ENCODE assay signal across 34 mouse cellular contexts in the genomic region with DNA sequence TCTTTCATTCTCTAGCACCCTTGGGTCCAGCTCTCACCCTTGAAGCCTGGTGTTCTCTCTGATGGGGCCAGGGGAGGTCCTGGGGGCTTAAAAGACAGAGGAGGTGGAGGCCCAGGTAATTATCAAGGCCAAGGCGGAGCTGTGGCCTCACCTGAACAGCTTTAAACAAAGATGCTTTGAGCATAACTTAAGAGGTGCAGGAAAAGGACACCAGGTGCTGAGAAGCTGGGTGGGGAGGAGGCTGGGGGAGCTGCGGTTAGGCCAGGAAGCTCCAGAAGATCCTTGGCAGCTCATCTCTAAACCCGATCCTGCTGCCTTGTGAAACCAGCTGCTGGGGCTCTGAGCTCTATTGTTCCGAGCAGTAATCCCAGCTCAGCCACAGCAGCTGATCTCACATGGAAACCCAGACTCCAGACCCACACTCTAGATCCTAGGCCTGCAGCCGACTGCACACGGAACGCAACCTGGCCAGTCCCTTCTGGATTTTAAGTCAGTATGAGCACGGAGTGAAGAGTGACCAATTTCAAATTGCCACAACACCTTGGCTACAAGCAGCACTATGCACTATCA. TPM values are rescaled to one million over a fixed set of nuclear protein-coding genes. Genes with fewer than 3 reads are reported as not detected.
A peak's percentile ranks its signal among the peaks of the same experiment; 100 is the strongest.
DNase-seq lines count a peak whose midpoint lies in the region; ATAC-seq and TF ChIP-seq lines count a peak whose summit lies in the region.
"Had no signal": no experiment of that assay in that cellular context is flagged by ENCODE, and none has a peak within 500 bp of the region (broad histone marks: within the 10 kb centered on the region; RNA-seq: fewer than 3 reads in every experiment).

A gene (minus strand): TSS at position 51 of the 570 bp plus-strand sequence.

- H3K27ac ChIP-seq in limb, embryonic 13.5 days: no peak within 1 kb of the TSS
- no peak within 1 kb of the TSS for H3K27ac ChIP-seq in limb, embryonic 10.5 days
- no peak within 1 kb of the TSS for H3K27ac ChIP-seq in midbrain, embryonic 13.5 days
- no peak within 1 kb of the TSS for H3K27ac ChIP-seq in midbrain, embryonic 15.5 days
- H3K27ac ChIP-seq in limb, embryonic 14.5 days (replicated peaks; ENCODE audit: low read depth, low read length): no peak within 1 kb of the TSS
- no peak within 1 kb of the TSS for H3K27ac ChIP-seq in stomach, postnatal 0 days (replicated peaks)
- H3K27ac ChIP-seq: embryonic facial prominence, embryonic 13.5 days; forebrain, embryonic 12.5 days; heart, embryonic 10.5 days; heart, embryonic 15.5 days; kidney, postnatal 0 days; neural tube, embryonic 12.5 days; stomach, embryonic 15.5 days had no signal

- no peaks in the 10 kb centered on the region for H3K36me3 ChIP-seq in limb, embryonic 13.5 days
- H3K36me3 ChIP-seq in limb, embryonic 10.5 days: no peaks in the 10 kb centered on the region
- no peaks in the 10 kb centered on the region for H3K36me3 ChIP-seq in midbrain, embryonic 13.5 days
- H3K36me3 ChIP-seq in midbrain, embryonic 15.5 days (replicated peaks): no peaks in the 10 kb centered on the region
- H3K36me3 ChIP-seq in limb, embryonic 14.5 days (ENCODE audit: control insufficient read depth, insufficient read depth, low read length): no peaks in the 10 kb centered on the region
- no peaks in the 10 kb centered on the region for H3K36me3 ChIP-seq in stomach, postnatal 0 days (ENCODE audit: control insufficient read depth, insufficient read depth, low read length)
- H3K36me3 ChIP-seq: embryonic facial prominence, embryonic 13.5 days; forebrain, embryonic 12.5 days; G1E; heart, embryonic 10.5 days; heart, embryonic 15.5 days; neural tube, embryonic 12.5 days; stomach, embryonic 15.5 days had no signal

- no peak within 1 kb of the TSS for H3K4me2 ChIP-seq in limb, embryonic 13.5 days (replicated peaks)
- no peak within 1 kb of the TSS for H3K4me2 ChIP-seq in midbrain, embryonic 13.5 days (replicated peaks)
- no peak within 1 kb of the TSS for H3K4me2 ChIP-seq in midbrain, embryonic 15.5 days
- no peak within 1 kb of the TSS for H3K4me2 ChIP-seq in limb, embryonic 14.5 days (replicated peaks; ENCODE audit: low read depth, low read length, severe bottlenecking)
- H3K4me2 ChIP-seq in stomach, postnatal 0 days (replicated peaks; ENCODE audit: low read depth): no peak within 1 kb of the TSS
- H3K4me2 ChIP-seq: embryonic facial prominence, embryonic 13.5 days; forebrain, embryonic 12.5 days; heart, embryonic 15.5 days; liver, embryonic 11.5 days; neural tube, embryonic 12.5 days; stomach, embryonic 15.5 days had no signal

- no peak for TF ChIP-seq EP300 in stomach, postnatal 0 days (optimal IDR thresholded peaks at IDR 0.05)

- H3K27me3 ChIP-seq in limb, embryonic 13.5 days: peaks cover 29% of the 10 kb centered on the region
- peaks cover 21% of the 10 kb centered on the region; the same call in 1 of the 2 replicates for H3K27me3 ChIP-seq in limb, embryonic 10.5 days (ENCODE audit: low read depth, poor library complexity, severe bottlenecking)
- H3K27me3 ChIP-seq in midbrain, embryonic 13.5 days: peaks cover 27% of the 10 kb centered on the region; the same call in 1 of the 2 replicates
- 0 out of 2 replicates have a peak, but pooled peaks cover 6% of the 10 kb centered on the region for H3K27me3 ChIP-seq in midbrain, embryonic 15.5 days (replicated peaks)
- H3K27me3 ChIP-seq in limb, embryonic 14.5 days (ENCODE audit: control insufficient read depth, insufficient read depth, low read length): no peaks in the 10 kb centered on the region; the same call in 1 of the 2 replicates
- H3K27me3 ChIP-seq in stomach, postnatal 0 days (ENCODE audit: control insufficient read depth, insufficient read depth, low read length): 0 out of 2 replicates have a peak, but pooled peaks cover 2% of the 10 kb centered on the region

- no peaks in the 10 kb centered on the region for H3K4me1 ChIP-seq in limb, embryonic 13.5 days
- peaks cover 7% of the 10 kb centered on the region; the same call in 1 of the 2 replicates for H3K4me1 ChIP-seq in limb, embryonic 10.5 days
- H3K4me1 ChIP-seq in midbrain, embryonic 13.5 days (replicated peaks): peaks cover 5% of the 10 kb centered on the region; the same call in 1 of the 2 replicates
- no peaks in the 10 kb centered on the region for H3K4me1 ChIP-seq in midbrain, embryonic 15.5 days
- H3K4me1 ChIP-seq in limb, embryonic 14.5 days (ENCODE audit: control insufficient read depth, insufficient read depth, low read length): no peaks in the 10 kb centered on the region
- H3K4me1 ChIP-seq in stomach, postnatal 0 days (replicated peaks; ENCODE audit: control insufficient read depth, insufficient read depth): no peaks in the 10 kb centered on the region
- H3K4me1 ChIP-seq: embryonic facial prominence, embryonic 13.5 days; forebrain, embryonic 12.5 days; heart, embryonic 10.5 days; heart, embryonic 15.5 days; neural tube, embryonic 12.5 days; stomach, embryonic 15.5 days had no signal

- no peak within 1 kb of the TSS for H3K9ac ChIP-seq in limb, embryonic 13.5 days
- no peak within 1 kb of the TSS; the same call in 1 of the 2 replicates for H3K9ac ChIP-seq in midbrain, embryonic 13.5 days (replicated peaks)
- no peak within 1 kb of the TSS for H3K9ac ChIP-seq in midbrain, embryonic 15.5 days
- H3K9ac ChIP-seq in limb, embryonic 14.5 days (ENCODE audit: low read depth, low read length, severe bottlenecking): no peak within 1 kb of the TSS
- H3K9ac ChIP-seq in stomach, postnatal 0 days (ENCODE audit: low read length): no peak within 1 kb of the TSS
- H3K9ac ChIP-seq: embryonic facial prominence, embryonic 13.5 days; forebrain, embryonic 12.5 days; heart, embryonic 15.5 days; neural tube, embryonic 12.5 days; stomach, embryonic 15.5 days had no signal

- no peak for TF ChIP-seq POLR2A in limb, embryonic 14.5 days (IDR thresholded peaks at IDR 0.05; ENCODE audit: borderline replicate concordance, extremely low read depth, insufficient read depth, insufficient read length)

- no peak for TF ChIP-seq CTCF in stomach, postnatal 0 days (IDR thresholded peaks at IDR 0.05; ENCODE audit: low read depth)

- no peaks in the 10 kb centered on the region for H3K9me3 ChIP-seq in limb, embryonic 13.5 days
- no peaks in the 10 kb centered on the region for H3K9me3 ChIP-seq in limb, embryonic 10.5 days (replicated peaks)
- H3K9me3 ChIP-seq in midbrain, embryonic 13.5 days: no peaks in the 10 kb centered on the region
- no peaks in the 10 kb centered on the region for H3K9me3 ChIP-seq in midbrain, embryonic 15.5 days
- no peaks in the 10 kb centered on the region for H3K9me3 ChIP-seq in limb, embryonic 14.5 days (ENCODE audit: control insufficient read depth, low read length)
- no peaks in the 10 kb centered on the region for H3K9me3 ChIP-seq in stomach, postnatal 0 days (ENCODE audit: control insufficient read depth, low read length)
- H3K9me3 ChIP-seq: embryonic facial prominence, embryonic 13.5 days; forebrain, embryonic 12.5 days; G1E; heart, embryonic 10.5 days; heart, embryonic 15.5 days; neural tube, embryonic 12.5 days; stomach, embryonic 15.5 days had no signal

- ATAC-seq in limb, embryonic 13.5 days (ENCODE audit: low FRiP score, low read depth): peak; percentile 49; the same call in 1 of the 2 replicates
- ATAC-seq in midbrain, embryonic 13.5 days: peak; percentile 44
- ATAC-seq in midbrain, embryonic 15.5 days (replicated peaks): no peak
- peak; percentile 60; the same call in 1 of the 2 replicates for ATAC-seq in limb, embryonic 14.5 days (ENCODE audit: low FRiP score, low read depth)
- no peak for ATAC-seq in cerebellum, adult (ENCODE audit: insufficient number of reproducible peaks, low FRiP score, low TSS enrichment)
- ATAC-seq in stomach, postnatal 0 days (ENCODE audit: low FRiP score, low TSS enrichment): no peak
- ATAC-seq: CD4-positive, CD25-positive, alpha-beta regulatory T cell, adult 4 months; hindbrain, embryonic 16.5 days had no signal

- no peak for DNase-seq in limb, embryonic 10.5 days (ENCODE audit: low spot score)
- no peak for DNase-seq in limb, embryonic 14.5 days (ENCODE audit: low spot score)
- no peak for DNase-seq in stomach, postnatal 0 days (ENCODE audit: low spot score)
- DNase-seq: adrenal gland, adult 8-10 months; cerebellum, adult 11 months; cerebellum, adult 9-10 months; cerebellum, postnatal 36 days; gastrocnemius, postnatal 25 days; heart, adult 11 months; kidney, adult 8-10 months; layer of hippocampus, postnatal 36 days; lung, postnatal 36 days; right cerebral cortex, postnatal 14 days; thymus, postnatal 14 days had no signal

- 72% methylated on average over 8 of the region's 8 CpGs for WGBS in limb, embryonic 13.5 days
- 77% methylated on average over 8 of the region's 8 CpGs for WGBS in limb, embryonic 10.5 days
- WGBS in midbrain, embryonic 13.5 days: 44% methylated on average over 8 of the region's 8 CpGs
- WGBS in midbrain, embryonic 15.5 days: 42% methylated on average over 8 of the region's 8 CpGs
- 83% methylated on average over 8 of the region's 8 CpGs for WGBS in limb, embryonic 14.5 days
- 56% methylated on average over 8 of the region's 8 CpGs for WGBS in stomach, postnatal 0 days

- H3K4me3 ChIP-seq in limb, embryonic 13.5 days: no peak within 1 kb of the TSS
- H3K4me3 ChIP-seq in limb, embryonic 10.5 days: no peak within 1 kb of the TSS
- H3K4me3 ChIP-seq in midbrain, embryonic 13.5 days (replicated peaks): no peak within 1 kb of the TSS
- H3K4me3 ChIP-seq in midbrain, embryonic 15.5 days: no peak within 1 kb of the TSS
- H3K4me3 ChIP-seq in limb, embryonic 14.5 days (replicated peaks; ENCODE audit: low read length): no peak within 1 kb of the TSS
- no peak within 1 kb of the TSS for H3K4me3 ChIP-seq in stomach, postnatal 0 days (ENCODE audit: low read depth, low read length)
- H3K4me3 ChIP-seq: embryonic facial prominence, embryonic 13.5 days; erythroblast, embryonic 14.5 days; forebrain, embryonic 12.5 days; heart, embryonic 10.5 days; heart, embryonic 15.5 days; neural tube, embryonic 12.5 days; stomach, embryonic 15.5 days had no signal

RNA-seq across cellular contexts. Expression of the gene that starts here (rescaled TPM):
- not detected in 2 replicates for polyA plus RNA-seq in limb, embryonic 13.5 days (2015; fragmentation: Nextera tagmentation; extraction: Ambion mirVana)
- polyA plus RNA-seq in limb, embryonic 10.5 days (2016; fragmentation: Nextera tagmentation; extraction: Ambion mirVana): not detected in 2 replicates
- polyA plus RNA-seq in midbrain, embryonic 13.5 days (2015; fragmentation: Nextera tagmentation; extraction: Ambion mirVana): 0.30 and 0.36 TPM in 2 replicates
- polyA plus RNA-seq in midbrain, embryonic 15.5 days (2015; fragmentation: Nextera tagmentation; extraction: Ambion mirVana): 0.15 and 0.22 TPM in 2 replicates
- 0.12 and 0.14 TPM in 2 replicates for polyA plus RNA-seq in limb, embryonic 14.5 days (2012; rRNA removed)
- polyA plus RNA-seq in limb, embryonic 14.5 days (2014; fragmentation: Nextera tagmentation; extraction: Ambion mirVana): not detected in 2 replicates
- 0.11 TPM in 1 of 2 replicates, not detected in the other for polyA plus RNA-seq in stomach, postnatal 0 days (2015; fragmentation: Nextera tagmentation; extraction: Ambion mirVana)
- polyA plus RNA-seq: CD4-positive, CD25-positive, alpha-beta regulatory T cell, adult 4 months; erythroblast, embryonic 14.5 days; forebrain, embryonic 12.5 days; G1E; heart, embryonic 10.5 days; heart, embryonic 15.5 days; hindbrain, embryonic 11.5 days; hindbrain, embryonic 16.5 days; limb, embryonic 11.5 days; liver, embryonic 11.5 days; liver, embryonic 16.5 days; lung, embryonic 16.5 days; neural tube, embryonic 12.5 days; stomach, embryonic 15.5 days had no signal

Comparison
In these comparisons a context has a peak if more than half of its experiments do, and no peak if none do; other contexts are left out.
1. Peak in ATAC-seq in limb, embryonic 13.5 days; RNA of the gene not detected or under 1 TPM.
2. Peak in ATAC-seq in midbrain, embryonic 13.5 days; RNA of the gene not detected or under 1 TPM.
3. Peak in ATAC-seq in limb, embryonic 14.5 days; RNA of the gene not detected or under 1 TPM.